Mouse (Mus musculus): ENCODE results near the gene Cuedc1. TPM values are rescaled to one million over a fixed set of nuclear protein-coding genes. Genes with fewer than 3 reads are reported as not detected.
A peak's percentile ranks its signal among the peaks of the same experiment; 100 is the strongest.

Cuedc1 gene
- polyA plus RNA-seq, 1 experiment from 2014 or later: 23.8 TPM

DNA sequence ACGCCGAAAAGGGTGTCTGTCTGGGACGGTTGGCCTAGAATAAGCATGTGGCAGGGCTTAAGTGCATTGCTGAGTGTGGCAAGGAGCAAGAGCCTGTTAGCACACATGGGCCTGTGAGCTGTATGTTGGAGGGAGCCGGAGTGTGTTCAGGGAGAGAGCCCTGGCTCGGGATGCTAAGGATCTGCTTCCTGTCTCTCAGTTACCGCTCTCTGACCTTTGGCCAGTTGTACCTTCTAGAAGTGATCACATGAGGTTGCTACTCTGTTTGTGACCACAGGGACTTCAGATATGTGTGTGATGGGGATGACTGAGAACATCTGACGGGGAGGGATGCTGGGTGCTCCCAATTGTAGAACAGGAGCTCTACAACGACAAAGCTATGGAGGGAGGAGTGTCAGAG is 58.1 kb downstream of the Cuedc1 start:
- no peak overlapping the region for H3K9ac ChIP-seq
- H3K9me3 ChIP-seq: no peaks in the 10 kb centered on the region
- no peak overlapping the region for H3K4me2 ChIP-seq
- no peaks in the 10 kb centered on the region for H3K36me3 ChIP-seq
- H3K27me3 ChIP-seq (replicated peaks): no peaks in the 10 kb centered on the region
- peaks cover 91% of the 10 kb centered on the region for H3K4me1 ChIP-seq
- H3K4me3 ChIP-seq (replicated peaks): no peak overlapping the region
- peak overlapping the region; percentile 93 for H3K27ac ChIP-seq
- ATAC-seq (ENCODE audit: insufficient read depth, low FRiP score, low read depth): no peak
- 45% methylated on average over 8 of the region's 8 CpGs for WGBS

DNA sequence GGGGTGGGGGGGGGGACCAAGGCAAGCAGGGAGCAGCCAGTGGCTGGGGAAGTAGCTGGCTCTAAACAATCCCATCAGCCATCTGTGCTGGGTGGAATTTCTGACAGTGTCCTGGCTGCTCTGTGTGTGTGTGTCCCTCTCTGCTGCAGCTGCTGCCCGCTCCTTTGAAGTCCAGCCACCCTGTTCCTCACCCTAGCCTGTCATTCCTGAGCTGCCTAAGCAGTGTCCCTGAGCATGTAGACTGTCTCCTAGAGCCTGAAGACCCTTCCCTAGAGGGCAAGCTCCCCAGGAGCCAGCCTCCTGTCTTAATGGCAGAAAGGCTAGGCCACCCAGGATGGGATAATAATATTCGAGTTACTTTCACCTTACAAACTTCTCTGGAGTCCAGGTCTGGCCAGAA is 58.5 kb downstream of the Cuedc1 start:
- H3K36me3 ChIP-seq: no peaks in the 10 kb centered on the region
- 31% methylated on average over 2 of the region's 2 CpGs for WGBS
- no peak overlapping the region for H3K4me2 ChIP-seq
- H3K27ac ChIP-seq: peak overlapping the region; percentile 93
- H3K4me3 ChIP-seq (replicated peaks): no peak overlapping the region
- no peaks in the 10 kb centered on the region for H3K27me3 ChIP-seq (replicated peaks)
- no peak overlapping the region for H3K9ac ChIP-seq
- no peaks in the 10 kb centered on the region for H3K9me3 ChIP-seq
- no peak for ATAC-seq (ENCODE audit: insufficient read depth, low FRiP score, low read depth)
- peaks cover 90% of the 10 kb centered on the region for H3K4me1 ChIP-seq

DNA sequence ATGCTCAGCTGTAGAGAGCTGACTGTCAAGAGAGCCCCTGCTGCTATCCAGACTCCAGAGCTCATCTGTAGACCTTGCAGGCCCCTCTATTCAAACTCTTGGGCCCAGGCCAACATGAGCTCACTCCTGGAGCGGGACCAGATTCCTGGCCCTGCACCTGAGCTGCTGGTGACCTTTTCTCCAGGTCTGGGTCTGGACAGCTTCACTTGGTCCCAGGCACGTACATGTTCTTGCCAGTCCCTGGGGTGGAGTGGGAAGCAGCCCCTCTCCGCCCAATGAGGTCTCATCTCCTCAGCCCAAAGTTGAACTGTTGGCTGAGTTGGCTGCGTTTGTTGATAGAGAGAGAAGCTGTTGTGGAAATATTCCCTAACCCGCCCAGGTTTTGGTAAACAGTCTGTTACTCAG is 61.0 kb downstream of the Cuedc1 start:
- Histone ChIP-seq H3K4me3 (replicated peaks) (no peak overlapping the region), H3K9ac (no peak overlapping the region), H3K27me3 (replicated peaks) (no peaks in the 10 kb centered on the region), H3K36me3 (no peaks in the 10 kb centered on the region), H3K27ac (peak overlapping the region; percentile 96), H3K4me2 (no peak overlapping the region), H3K4me1 (peaks cover 81% of the 10 kb centered on the region), H3K9me3 (no peaks in the 10 kb centered on the region)
- WGBS: 31% methylated on average over 5 of the region's 5 CpGs
- ATAC-seq (ENCODE audit: insufficient read depth, low FRiP score, low read depth): peak; percentile 12; the same call in 1 of the 2 replicates

DNA sequence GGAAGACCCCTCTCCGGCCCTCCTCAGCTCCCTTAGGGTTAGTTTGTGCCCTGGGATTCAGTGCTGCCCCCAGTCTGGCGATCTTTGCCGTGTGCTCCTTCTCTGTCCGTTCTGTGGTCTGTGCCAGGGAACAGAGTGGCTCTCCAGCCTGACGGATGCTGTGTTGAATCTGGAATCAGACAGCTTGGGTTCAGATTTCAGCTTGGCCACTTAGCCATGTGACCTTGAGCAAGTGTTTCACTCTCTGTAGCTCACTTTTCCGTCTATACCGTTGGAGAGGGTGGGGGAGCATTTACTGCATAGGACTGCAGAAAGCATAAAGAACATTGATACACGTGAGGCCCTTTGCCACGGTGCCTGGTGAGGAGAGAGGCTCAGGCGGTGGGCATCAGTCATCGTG is 61.5 kb downstream of the Cuedc1 start:
- ATAC-seq (ENCODE audit: insufficient read depth, low FRiP score, low read depth): no peak
- no peaks in the 10 kb centered on the region for H3K9me3 ChIP-seq
- no peaks in the 10 kb centered on the region for H3K27me3 ChIP-seq (replicated peaks)
- no peak overlapping the region for H3K9ac ChIP-seq
- H3K27ac ChIP-seq: peak overlapping the region; percentile 96
- 47% methylated on average over 11 of the region's 11 CpGs for WGBS
- no peaks in the 10 kb centered on the region for H3K36me3 ChIP-seq
- H3K4me2 ChIP-seq: no peak overlapping the region
- peaks cover 79% of the 10 kb centered on the region for H3K4me1 ChIP-seq
- no peak overlapping the region for H3K4me3 ChIP-seq (replicated peaks)

DNA sequence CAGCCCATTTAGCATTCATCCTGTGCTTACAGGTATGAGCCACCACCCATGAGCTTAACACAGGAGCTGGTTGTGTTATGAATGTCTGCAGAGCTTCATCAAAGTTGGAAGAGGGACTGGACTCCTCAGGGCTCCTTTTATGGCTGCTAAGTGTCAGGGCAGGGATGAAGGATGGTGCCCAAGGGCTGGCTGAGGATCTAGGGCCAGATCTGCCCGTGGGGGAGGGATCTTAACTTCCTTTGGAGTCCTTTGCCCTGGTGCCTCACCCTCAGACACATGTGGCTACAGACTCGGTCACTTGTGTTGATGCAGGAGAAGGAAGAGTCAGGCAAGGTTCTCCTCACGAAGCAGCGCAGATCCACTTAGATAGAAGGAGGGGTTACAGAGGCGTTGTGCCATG is 62.5 kb downstream of the Cuedc1 start:
- peak overlapping the region; percentile 74; the same call in 1 of the 2 replicates for H3K4me2 ChIP-seq
- H3K9ac ChIP-seq: no peak overlapping the region
- H3K27ac ChIP-seq: peak overlapping the region; percentile 96
- peaks cover 76% of the 10 kb centered on the region for H3K4me1 ChIP-seq
- no peaks in the 10 kb centered on the region for H3K36me3 ChIP-seq
- no peaks in the 10 kb centered on the region for H3K27me3 ChIP-seq (replicated peaks)
- no peak overlapping the region for H3K4me3 ChIP-seq (replicated peaks)
- H3K9me3 ChIP-seq: no peaks in the 10 kb centered on the region
- 47% methylated on average over 5 of the region's 5 CpGs for WGBS
- ATAC-seq (ENCODE audit: insufficient read depth, low FRiP score, low read depth): no peak

DNA sequence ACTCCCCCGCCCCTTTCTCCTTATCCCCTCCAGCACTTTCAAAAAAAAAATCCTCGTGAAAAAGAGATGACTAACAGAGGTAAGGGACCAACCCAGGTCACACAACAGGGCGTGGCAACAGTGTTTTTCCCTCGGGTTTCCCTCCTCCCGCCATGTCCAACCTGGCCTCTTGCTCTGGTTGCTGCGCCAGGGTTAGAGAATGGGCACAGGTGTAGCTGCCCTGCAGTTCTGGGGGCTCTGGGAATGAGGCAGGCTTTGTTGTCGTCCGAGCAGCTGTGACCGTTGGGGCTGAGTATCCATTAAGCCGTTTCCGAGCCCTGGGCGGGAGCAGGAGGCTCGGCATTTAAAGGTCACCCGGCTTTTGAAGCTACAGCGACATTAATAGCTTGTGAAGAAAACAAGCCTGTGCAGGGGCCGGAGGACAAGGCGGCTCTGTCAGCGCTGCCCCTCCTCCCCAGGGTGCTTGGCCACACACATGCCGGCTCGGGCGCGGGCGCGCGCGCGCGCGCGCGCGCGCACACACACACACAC is 63.3 kb downstream of the Cuedc1 start:
- H3K36me3 ChIP-seq: no peaks in the 10 kb centered on the region
- H3K27me3 ChIP-seq (replicated peaks): no peaks in the 10 kb centered on the region
- peak overlapping the region; percentile 96 for H3K27ac ChIP-seq
- ATAC-seq (ENCODE audit: insufficient read depth, low FRiP score, low read depth): peak; percentile 40; the same call in 1 of the 2 replicates
- H3K4me1 ChIP-seq: peaks cover 71% of the 10 kb centered on the region
- WGBS: under 1% methylated on average over 18 of the region's 33 CpGs
- peak overlapping the region; percentile 22; the same call in 1 of the 2 replicates for H3K9ac ChIP-seq
- peak overlapping the region; percentile 35 for H3K4me3 ChIP-seq (replicated peaks)
- H3K4me2 ChIP-seq: peak overlapping the region; percentile 74
- H3K9me3 ChIP-seq: no peaks in the 10 kb centered on the region

DNA sequence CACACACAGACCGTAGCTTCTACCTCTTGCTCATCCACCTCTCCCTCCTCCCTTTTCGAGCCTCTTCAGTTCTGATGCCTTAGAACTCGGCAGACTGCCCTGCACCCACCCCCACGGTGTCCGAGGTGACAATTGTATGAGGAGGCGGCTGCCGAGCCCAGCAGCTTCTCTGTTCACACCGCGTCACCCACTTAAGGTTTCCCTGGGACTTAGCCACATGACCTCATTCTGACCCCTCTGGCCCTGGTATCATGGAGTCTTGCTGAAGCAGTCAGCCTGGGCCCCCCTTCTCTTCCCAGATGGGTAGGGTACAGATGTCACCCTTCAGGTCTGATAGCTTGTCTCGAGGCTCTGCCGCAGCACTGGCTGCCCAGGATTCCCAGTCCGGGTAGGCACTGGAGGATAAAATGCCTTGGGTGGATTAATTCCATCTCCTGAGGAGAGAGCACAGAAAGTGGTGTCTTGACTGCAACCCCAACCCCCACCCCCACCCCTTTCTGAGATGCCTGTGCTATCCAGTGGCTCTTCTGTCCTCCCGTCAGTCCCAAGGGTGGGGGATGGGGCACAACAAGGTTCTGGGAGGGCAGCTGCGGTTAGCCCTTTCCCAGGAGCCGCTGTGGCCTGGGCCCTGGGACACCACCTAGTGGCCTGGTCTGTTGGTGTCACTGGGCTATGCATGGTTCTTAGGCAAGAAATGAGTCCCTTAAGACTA is 63.9 kb downstream of the Cuedc1 start:
- H3K4me1 ChIP-seq: peaks cover 69% of the 10 kb centered on the region
- ATAC-seq (ENCODE audit: insufficient read depth, low FRiP score, low read depth): peak; percentile 25
- H3K9me3 ChIP-seq: no peaks in the 10 kb centered on the region
- H3K9ac ChIP-seq: no peak overlapping the region
- peak overlapping the region; percentile 85 for H3K27ac ChIP-seq
- H3K4me3 ChIP-seq (replicated peaks): peak overlapping the region; percentile 35
- H3K4me2 ChIP-seq: peak overlapping the region; percentile 74
- H3K36me3 ChIP-seq: no peaks in the 10 kb centered on the region
- WGBS: 4% methylated on average over 14 of the region's 15 CpGs
- no peaks in the 10 kb centered on the region for H3K27me3 ChIP-seq (replicated peaks)

DNA sequence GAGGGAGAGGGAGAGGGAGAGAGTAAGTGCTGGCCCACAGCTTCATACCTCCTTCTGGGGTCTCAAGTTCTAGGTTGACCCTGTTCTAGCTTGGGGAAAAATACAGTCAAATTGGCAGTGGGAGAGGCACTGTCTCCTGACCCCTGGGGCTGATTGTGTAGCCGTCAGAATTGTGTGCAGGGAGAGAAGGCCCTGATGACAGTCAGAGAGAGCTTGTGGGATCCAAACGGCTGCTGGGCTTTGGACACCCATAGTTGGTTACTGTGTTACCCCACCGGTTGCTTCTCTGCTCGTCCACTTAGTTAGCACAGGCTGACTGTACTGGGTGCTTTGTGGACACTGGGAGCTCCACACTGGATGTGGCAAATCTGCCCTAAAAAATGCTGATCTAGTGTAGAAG is 64.9 kb downstream of the Cuedc1 start:
- 58% methylated on average over 4 of the region's 4 CpGs for WGBS
- Histone ChIP-seq H3K9me3 (no peaks in the 10 kb centered on the region), H3K27me3 (replicated peaks) (no peaks in the 10 kb centered on the region), H3K4me1 (peaks cover 63% of the 10 kb centered on the region), H3K27ac (no peak overlapping the region), H3K9ac (no peak overlapping the region), H3K4me2 (no peak overlapping the region), H3K4me3 (replicated peaks) (no peak overlapping the region), H3K36me3 (no peaks in the 10 kb centered on the region)
- ATAC-seq (ENCODE audit: insufficient read depth, low FRiP score, low read depth): no peak

DNA sequence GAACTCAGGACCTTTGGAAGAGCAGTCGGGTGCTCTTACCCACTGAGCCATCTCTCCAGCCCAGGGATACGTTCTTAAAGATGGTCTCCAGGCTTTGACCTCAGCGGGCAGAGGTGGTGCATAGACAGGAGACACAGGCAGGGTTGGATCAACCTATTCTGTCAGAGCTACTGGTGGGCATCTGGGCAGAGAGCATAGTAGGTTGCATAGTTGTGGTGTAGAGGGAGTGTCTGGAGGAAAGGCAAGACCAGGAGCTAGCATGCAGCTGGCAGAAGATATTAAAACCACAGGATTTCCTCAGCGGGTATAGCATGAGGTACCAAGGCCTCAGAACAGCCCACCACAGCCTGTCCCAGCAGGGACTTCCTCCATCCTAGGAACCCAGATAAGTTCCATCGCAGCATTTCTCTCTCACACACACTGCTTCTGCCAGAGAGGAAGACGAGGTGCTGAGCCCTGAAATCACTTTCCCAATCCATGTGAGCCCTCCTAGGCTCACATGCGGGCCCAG is 66.4 kb downstream of the Cuedc1 start:
- H3K4me2 ChIP-seq: no peak overlapping the region
- H3K9me3 ChIP-seq: no peaks in the 10 kb centered on the region
- H3K4me1 ChIP-seq: peaks cover 51% of the 10 kb centered on the region
- WGBS: 79% methylated on average over 7 of the region's 7 CpGs
- H3K9ac ChIP-seq: no peak overlapping the region
- H3K27ac ChIP-seq: peak overlapping the region; percentile 86
- ATAC-seq (ENCODE audit: insufficient read depth, low FRiP score, low read depth): no peak
- H3K36me3 ChIP-seq: no peaks in the 10 kb centered on the region
- no peaks in the 10 kb centered on the region for H3K27me3 ChIP-seq (replicated peaks)
- no peak overlapping the region for H3K4me3 ChIP-seq (replicated peaks)

DNA sequence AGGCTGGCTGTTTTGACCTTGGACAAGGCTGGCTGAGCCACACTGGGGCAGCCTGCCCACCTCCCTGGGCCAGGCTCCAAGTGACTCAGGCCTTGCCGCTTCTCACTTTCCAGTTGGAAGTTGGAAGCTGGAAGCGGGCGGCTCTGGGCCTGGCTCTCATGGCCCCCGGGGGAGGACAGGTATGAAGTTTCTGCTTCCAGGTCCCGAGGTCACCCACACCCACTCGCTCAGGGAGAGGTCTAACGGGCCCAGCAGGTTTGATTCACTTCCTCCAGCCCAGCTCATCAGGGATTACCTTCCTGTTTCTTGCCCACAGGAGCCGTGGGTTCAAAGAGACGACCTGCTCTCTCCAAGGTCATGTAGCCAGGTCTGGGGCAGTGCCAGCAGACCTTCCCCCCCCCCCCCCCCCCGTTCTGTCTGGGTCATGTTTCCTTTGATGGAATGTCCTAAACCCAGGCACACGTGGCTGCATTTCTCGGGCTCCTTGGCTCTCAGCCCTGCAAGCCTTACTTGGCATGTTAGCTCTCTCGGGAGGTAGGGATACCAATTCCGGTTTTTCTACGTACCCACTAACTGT is 67.0 kb downstream of the Cuedc1 start:
- Histone ChIP-seq H3K9me3 (no peaks in the 10 kb centered on the region), H3K27ac (peak overlapping the region; percentile 86), H3K36me3 (no peaks in the 10 kb centered on the region), H3K4me3 (replicated peaks) (no peak overlapping the region), H3K4me2 (no peak overlapping the region), H3K27me3 (replicated peaks) (no peaks in the 10 kb centered on the region), H3K9ac (no peak overlapping the region), H3K4me1 (peaks cover 45% of the 10 kb centered on the region)
- WGBS: 34% methylated on average over 15 of the region's 15 CpGs
- ATAC-seq (ENCODE audit: insufficient read depth, low FRiP score, low read depth): peak; percentile 13; the same call in 1 of the 2 replicates

DNA sequence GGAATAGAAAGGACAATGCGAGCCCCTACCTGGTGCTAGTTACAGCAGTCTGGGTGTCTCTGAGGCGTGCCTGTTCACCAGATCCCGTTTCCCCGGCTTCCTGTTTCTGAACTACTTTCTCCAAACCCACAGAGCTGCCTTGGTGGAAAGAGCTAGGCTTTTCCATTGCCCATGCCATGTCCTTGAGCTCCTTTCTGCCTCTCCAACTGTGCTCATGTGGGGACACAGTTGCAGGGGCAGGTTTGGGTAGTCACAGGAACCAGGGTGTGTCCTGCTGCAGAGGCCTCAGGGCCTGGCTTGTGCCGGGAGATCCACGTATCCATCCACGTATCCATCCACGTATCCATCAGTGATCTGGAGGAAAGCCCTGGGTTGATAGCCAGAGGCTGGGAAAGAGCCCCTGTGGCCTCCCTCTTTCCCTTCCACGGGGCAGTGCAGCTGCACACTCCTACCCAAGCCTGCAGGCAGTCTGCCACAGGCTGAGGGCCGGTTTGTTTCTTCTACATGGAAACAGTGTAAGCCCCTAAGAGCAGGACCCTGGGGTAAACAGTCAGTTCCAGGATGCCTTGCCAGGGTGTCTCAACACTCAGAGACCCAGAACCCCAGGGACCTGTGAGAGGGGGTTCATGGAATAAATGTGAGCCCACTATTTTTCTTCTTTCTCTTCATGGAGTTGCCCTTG is 68.0 kb downstream of the Cuedc1 start:
- Histone ChIP-seq H3K4me1 (peaks cover 36% of the 10 kb centered on the region), H3K9ac (no peak overlapping the region), H3K27me3 (replicated peaks) (no peaks in the 10 kb centered on the region), H3K9me3 (no peaks in the 10 kb centered on the region), H3K27ac (peak overlapping the region; percentile 86), H3K36me3 (no peaks in the 10 kb centered on the region), H3K4me3 (replicated peaks) (no peak overlapping the region), H3K4me2 (no peak overlapping the region)
- ATAC-seq (ENCODE audit: insufficient read depth, low FRiP score, low read depth): no peak
- 62% methylated on average over 10 of the region's 10 CpGs for WGBS

DNA sequence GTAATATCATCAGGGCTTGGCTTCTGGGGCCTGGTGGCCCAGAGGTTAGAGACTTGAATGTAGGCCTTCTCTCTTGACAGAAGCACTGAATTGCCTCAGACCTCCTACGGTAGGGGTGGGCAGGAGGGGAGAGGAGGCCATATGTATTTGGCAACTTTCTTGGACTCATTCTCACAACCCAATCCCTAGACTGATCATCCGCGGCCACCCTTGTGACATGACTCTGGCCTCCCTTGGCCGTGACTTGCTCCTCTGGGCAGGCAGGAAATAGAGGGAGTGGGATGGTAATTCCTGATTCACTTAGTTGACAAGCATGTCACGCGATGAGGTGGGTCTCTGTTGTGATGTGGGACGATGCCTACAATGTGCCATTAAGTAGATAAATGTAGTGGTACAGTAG is 68.6 kb downstream of the Cuedc1 start:
- Histone ChIP-seq H3K27me3 (replicated peaks) (no peaks in the 10 kb centered on the region), H3K4me1 (peaks cover 31% of the 10 kb centered on the region), H3K9me3 (no peaks in the 10 kb centered on the region), H3K4me3 (replicated peaks) (no peak overlapping the region), H3K27ac (peak overlapping the region; percentile 86; the same call in 1 of the 2 replicates), H3K36me3 (no peaks in the 10 kb centered on the region), H3K9ac (no peak overlapping the region), H3K4me2 (no peak overlapping the region)
- WGBS: 86% methylated on average over 7 of the region's 7 CpGs
- ATAC-seq (ENCODE audit: insufficient read depth, low FRiP score, low read depth): no peak

Measured in stomach, embryonic 15.5 days (tissue).